Mouse (Mus musculus) gastrocnemius, postnatal 36 days (tissue): Measurements from ENCODE around the gene Gm14698. TPM values are rescaled to one million over a fixed set of nuclear protein-coding genes. Genes with fewer than 3 reads are reported as not detected.
"Not testable (repeated sequence)": the region's sequence is repeated elsewhere in the genome, so short reads cannot be mapped to it uniquely, and the experiment has no call there.

Source experiments
- DNase-seq, 2 experiments: peaks; one replicate each; pipeline ENCODE4 v3.0.0; 2022
- intact Hi-C: fragments of 180-260 bp; cut with DNase I; formaldehyde crosslinking; loops from one replicate; pipeline ENCODE4 v1.15.1; 2025
- long read RNA-seq, 2 experiments: library from polyadenylated mRNA; stranded (forward); transcript quantifications; one replicate each; pipeline ENCODE4 v2.0.0; 2021
- total RNA-seq, 2 experiments: library from RNA; stranded (reverse); gene quantifications; 2 replicates each; pipeline ENCODE4 v1.2.3; 2021

Gene Gm14698
- 1 to 10 TPM; 3.8 to 4.6 TPM for total RNA-seq
- long read RNA-seq, experiment 1, full-length matches to known transcripts: 18 of 18 reads
- long read RNA-seq, experiment 1, partial matches to known transcripts: 0 of 18 reads
- long read RNA-seq, experiment 1, other reads (novel, unspliced or antisense): 0 of 18 reads
- long read RNA-seq, experiment 2, full-length matches to known transcripts: 10 of 10 reads
- long read RNA-seq, experiment 2, partial matches to known transcripts: 0 of 10 reads
- long read RNA-seq, experiment 2, other reads (novel, unspliced or antisense): 0 of 10 reads

DNA sequence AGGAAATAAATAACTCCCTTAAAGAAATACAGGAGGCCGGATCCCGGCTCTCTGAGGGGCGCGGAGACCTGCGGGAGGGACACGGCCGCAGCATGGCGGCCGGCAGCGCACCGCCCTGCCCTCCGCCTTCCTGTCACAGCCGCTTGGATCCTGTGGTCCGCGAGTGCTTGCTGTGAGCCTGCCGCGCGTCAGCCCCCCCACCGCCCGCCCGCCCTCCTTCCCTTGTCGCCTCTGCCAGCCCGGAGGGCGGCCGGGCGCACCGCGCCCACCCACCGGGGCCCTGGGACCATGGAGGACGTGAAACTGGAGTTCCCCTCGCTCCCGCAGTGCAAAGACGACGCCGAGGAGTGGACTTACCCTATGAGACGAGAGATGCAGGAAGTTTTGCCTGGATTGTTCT is at the start of gene Gm14698:
TSS of gene Gm14698 (plus strand) at position 35 of the 400 bp plus-strand sequence.
- DNase-seq, intact Hi-C loops: not testable (repeated sequence)

DNA sequence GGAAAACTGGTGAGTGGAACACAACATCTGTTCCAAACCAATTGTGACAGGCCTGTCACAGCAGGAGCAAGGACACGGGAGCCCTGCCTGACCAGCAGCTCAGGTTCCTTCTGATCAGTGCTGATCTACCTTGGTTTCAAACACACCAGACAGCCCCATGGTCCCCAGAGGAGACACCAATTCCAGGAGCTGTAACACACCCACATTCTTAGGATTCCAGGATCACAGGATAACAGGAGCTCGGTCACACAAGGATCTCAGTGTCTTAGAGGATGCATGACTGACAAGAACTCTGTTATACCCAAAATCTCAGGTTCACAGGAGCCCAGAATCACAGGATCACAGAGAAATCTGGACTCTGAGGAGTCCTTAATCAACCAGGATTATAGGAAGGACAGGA is 444 bp upstream of the Gm14698 start:
- intact Hi-C loops, DNase-seq: not testable (repeated sequence)

DNA sequence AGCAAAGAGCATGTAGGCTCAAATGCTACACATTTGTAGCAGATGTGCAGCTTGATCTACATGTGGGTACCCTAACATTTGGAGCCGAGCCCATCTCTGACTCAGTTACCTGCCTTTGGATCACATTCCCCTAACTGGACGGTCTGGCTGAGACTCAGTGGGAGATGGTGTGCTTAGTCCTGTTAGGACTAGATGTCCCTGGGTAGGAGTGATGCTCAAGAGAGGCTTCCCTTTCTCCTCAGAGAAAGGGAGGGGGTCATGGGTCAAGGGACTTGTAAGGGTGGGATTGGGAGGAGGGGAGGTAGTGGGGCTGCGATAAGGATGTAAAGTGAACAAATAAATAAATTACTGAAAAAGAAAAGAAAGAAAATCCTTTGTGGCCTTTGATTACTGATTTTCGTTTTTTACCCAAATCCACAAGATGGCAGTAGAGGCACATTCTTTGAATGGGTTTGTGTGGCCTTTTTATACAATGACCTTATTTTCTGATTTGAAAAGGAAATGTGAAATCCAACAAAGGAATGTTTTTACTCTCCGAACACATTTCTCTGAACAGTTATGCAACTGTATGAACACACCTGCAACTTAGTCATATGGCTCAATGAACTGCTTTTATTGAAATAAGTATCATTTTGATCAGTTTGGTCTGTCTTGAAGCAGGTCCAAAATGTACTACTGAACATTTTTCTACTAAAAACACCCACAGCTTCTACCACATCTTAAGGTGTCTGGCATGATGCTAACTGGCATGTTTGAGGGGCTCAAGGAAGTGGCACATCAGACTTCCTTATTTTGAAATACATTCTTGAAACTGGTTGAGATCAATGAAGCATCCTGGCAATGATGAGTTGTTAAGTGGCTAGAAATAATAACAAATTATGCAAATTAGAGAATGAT is 18.9 kb downstream of the Gm14698 start:
- DNase-seq: no peak
- intact Hi-C loops: no loop called here

DNA sequence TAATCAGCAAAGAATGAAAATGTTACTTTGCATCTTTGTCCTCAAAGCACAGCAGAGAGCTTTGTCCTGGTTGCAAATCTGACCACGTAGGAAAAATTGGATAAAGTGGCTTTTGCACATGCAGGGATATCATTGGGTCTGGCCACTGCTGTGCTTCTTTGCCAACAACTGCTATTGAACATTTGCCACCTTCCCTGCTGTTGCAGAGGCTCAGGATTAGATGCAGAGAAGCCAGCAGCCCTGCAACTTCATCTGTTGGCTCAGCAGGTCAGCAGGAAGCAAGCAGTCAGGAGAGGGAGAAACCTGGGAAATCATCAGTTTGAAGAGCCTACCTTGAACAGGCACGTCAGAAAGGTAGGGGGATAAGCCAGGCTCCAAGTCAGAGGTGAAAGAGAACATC is 44.3 kb downstream of the Gm14698 start:
- intact Hi-C loops: no loop called here
- no peak for DNase-seq

Other genes with a start within 250 kb of the Gm14698 start
- gene Fmr1, start 142.6 kb upstream of the Gm14698 start, total RNA-seq: 1 to 10 TPM; 5.9 to 7.4 TPM
- gene Fmr1nb, start 59.3 kb upstream of the Gm14698 start, total RNA-seq: not detected
- not detected for gene Gm6812, start 72.0 kb downstream of the Gm14698 start, total RNA-seq